Comparison of ENCODE assay signal across 13 mouse cellular contexts in genomic region chr10:95199541-95200269, GRCm38 (mm10).
DNase-seq lines count a peak whose midpoint lies in the region; ATAC-seq and TF ChIP-seq lines count a peak whose summit lies in the region.
"Had no signal": no experiment of that assay in that cellular context is flagged by ENCODE, and none has a peak within 500 bp of the region (broad histone marks: within the 10 kb centered on the region; RNA-seq: fewer than 3 reads in every experiment).

No protein-coding gene starts in this region.

- TF ChIP-seq EP300 in heart, adult 2 months (IDR thresholded peaks at IDR 0.05; ENCODE audit: insufficient read depth, low read depth, low read length), result no peak
- TF ChIP-seq EP300 in lung, postnatal 0 days (IDR thresholded peaks at IDR 0.05), result 0 out of 2 replicates have a peak, but pooled peaks have one; percentile 9

- H3K27me3 ChIP-seq in heart, adult 2 months (ENCODE audit: control insufficient read depth, insufficient read depth, low read length), result no peaks in the 10 kb centered on the region
- H3K27me3 ChIP-seq in lung, postnatal 0 days (replicated peaks; ENCODE audit: insufficient read depth, low read length), result no peaks in the 10 kb centered on the region
- no peaks in the 10 kb centered on the region for H3K27me3 ChIP-seq in hindbrain, embryonic 16.5 days (replicated peaks; ENCODE audit: control insufficient read depth, insufficient read depth, low read length)

- H3K4me3 ChIP-seq in heart, adult 2 months, result no peak overlapping the region
- H3K4me3 ChIP-seq in lung, postnatal 0 days (ENCODE audit: low read depth, low read length), result no peak overlapping the region
- H3K4me3 ChIP-seq in hindbrain, embryonic 16.5 days (ENCODE audit: low read length), result no peak overlapping the region
- H3K4me3 ChIP-seq: heart, embryonic 10.5 days; left cerebral cortex, adult 2 months had no signal

- no peak for TF ChIP-seq CTCF in heart, adult 2 months (IDR thresholded peaks at IDR 0.05)
- TF ChIP-seq CTCF in lung, postnatal 0 days (IDR thresholded peaks at IDR 0.05), result no peak

- no peak overlapping the region for H3K9ac ChIP-seq in heart, adult 2 months (ENCODE audit: low read depth, low read length)
- no peak overlapping the region for H3K9ac ChIP-seq in lung, postnatal 0 days (replicated peaks; ENCODE audit: low read depth)
- H3K9ac ChIP-seq in hindbrain, embryonic 16.5 days (ENCODE audit: low read depth, low read length), result no peak overlapping the region

- peak; percentile 36 for DNase-seq in adrenal gland, postnatal 14 days
- DNase-seq in adrenal gland, postnatal 25 days, result no peak
- DNase-seq in heart, adult 2 months, result no peak
- no peak for DNase-seq in heart, adult 9 months (ENCODE audit: low spot score in 2 of 2)
- peak; percentile 56 for DNase-seq in lung, postnatal 0 days (ENCODE audit: low spot score)
- DNase-seq in lung, postnatal 10 days, result no peak
- DNase-seq in left cerebral cortex, postnatal 25 days (ENCODE audit: low spot score in 2 of 2), result no peak
- DNase-seq: spleen, adult 18-20 months; thymus, postnatal 36 days had no signal

- no peaks in the 10 kb centered on the region for H3K79me2 ChIP-seq in heart, adult 2 months (replicated peaks; ENCODE audit: control insufficient read depth, insufficient read depth, low read length)

- H3K4me1 ChIP-seq in heart, adult 2 months (ENCODE audit: control insufficient read depth, insufficient read depth, low read length), result peaks cover 8% of the 10 kb centered on the region
- peaks cover 11% of the 10 kb centered on the region; the same call in 1 of the 2 replicates for H3K4me1 ChIP-seq in lung, postnatal 0 days (ENCODE audit: insufficient read depth, low read depth, low read length)
- H3K4me1 ChIP-seq in hindbrain, embryonic 16.5 days (ENCODE audit: control insufficient read depth, insufficient read depth, low read depth, low read length), result no peaks in the 10 kb centered on the region; the same call in 1 of the 2 replicates
- H3K4me1 ChIP-seq: heart, embryonic 10.5 days had no signal

- 74% methylated on average over 11 of the region's 11 CpGs for WGBS in heart, adult 2 months
- 46% methylated on average over 11 of the region's 11 CpGs for WGBS in lung, postnatal 0 days
- 46% methylated on average over 11 of the region's 11 CpGs for WGBS in hindbrain, embryonic 16.5 days

- no peaks in the 10 kb centered on the region for H3K9me3 ChIP-seq in lung, postnatal 0 days (ENCODE audit: low read length)
- H3K9me3 ChIP-seq in hindbrain, embryonic 16.5 days (ENCODE audit: control insufficient read depth, low read length), result no peaks in the 10 kb centered on the region
- H3K9me3 ChIP-seq: heart, embryonic 10.5 days had no signal

- no peak overlapping the region for H3K4me2 ChIP-seq in lung, postnatal 0 days (replicated peaks; ENCODE audit: low read depth, low read length)
- H3K4me2 ChIP-seq in hindbrain, embryonic 16.5 days (ENCODE audit: low read length), result no peak overlapping the region

- TF ChIP-seq POLR2A in heart, adult 2 months (IDR thresholded peaks at IDR 0.05; ENCODE audit: insufficient read depth, low read depth, low read length), result no peak

- peak overlapping the region; percentile 32 for H3K27ac ChIP-seq in heart, adult 2 months
- H3K27ac ChIP-seq in lung, postnatal 0 days (ENCODE audit: low read length), result peak overlapping the region; percentile 38; the same call in 1 of the 2 replicates
- no peak overlapping the region for H3K27ac ChIP-seq in hindbrain, embryonic 16.5 days (ENCODE audit: low read depth, low read length)
- H3K27ac ChIP-seq: heart, embryonic 10.5 days; left cerebral cortex, adult 2 months; macrophage had no signal

- peak; percentile 34; the same call in 1 of the 2 replicates for ATAC-seq in lung, postnatal 0 days
- ATAC-seq in hindbrain, embryonic 16.5 days, result peak; percentile 85

- H3K36me3 ChIP-seq in heart, adult 2 months (ENCODE audit: control insufficient read depth, insufficient read depth, low read length), result no peaks in the 10 kb centered on the region
- H3K36me3 ChIP-seq in lung, postnatal 0 days (ENCODE audit: insufficient read depth, low read length), result no peaks in the 10 kb centered on the region
- H3K36me3 ChIP-seq in hindbrain, embryonic 16.5 days (ENCODE audit: control insufficient read depth, insufficient read depth, low read length), result no peaks in the 10 kb centered on the region
- H3K36me3 ChIP-seq: heart, embryonic 10.5 days had no signal

- intact Hi-C loops in heart, adult 2 months (cut with DNase I), result no loop called here
- intact Hi-C loops in left cerebral cortex, postnatal 25 days (cut with DNase I), result no loop called here

Comparison
In these comparisons a context has a peak if more than half of its experiments do, and no peak if none do; other contexts are left out.
1. DNase-seq: peak in adrenal gland, postnatal 14 days (single experiment) and lung, postnatal 0 days (single experiment); none in adrenal gland, postnatal 25 days (single experiment), heart, adult 2 months (0 of 2), heart, adult 9 months (0 of 2), lung, postnatal 10 days (single experiment) and left cerebral cortex, postnatal 25 days (0 of 2).